Mouse (Mus musculus) cerebellum, adult 8-10 months (tissue): Measurements from ENCODE around the gene Diras2.

ENCODE experiments used
- DNase-seq: peaks from one replicate; pipeline ENCODE4 v3.0.0; 2022

The Diras2 gene

GRCm38 (mm10) chr13:52531121-52531520 lies at the start of gene Diras2:
Gene Diras2 (minus strand): TSS chr13:52531279.
- peak; percentile 50 for DNase-seq

DNA sequence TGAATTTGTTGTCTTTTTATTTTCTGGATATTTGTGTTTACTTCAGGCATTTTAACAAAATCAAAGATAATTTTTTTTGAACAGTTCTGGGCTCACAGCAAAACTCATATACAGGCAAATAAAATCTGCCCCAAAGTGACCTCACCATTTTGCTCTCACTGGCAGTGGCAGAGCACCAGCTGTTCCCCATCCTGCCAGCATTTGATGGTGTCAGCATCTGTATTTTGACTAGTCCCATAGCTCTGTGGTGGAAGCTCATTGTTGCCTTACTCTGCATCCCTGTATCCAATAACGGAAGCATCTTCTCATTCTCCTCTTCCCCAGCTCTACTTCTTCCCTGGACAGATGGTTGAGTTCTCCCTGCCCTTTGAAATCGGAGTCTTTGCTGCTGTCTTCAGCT lies 47.7 kb upstream of the Diras2 start:
- no peak for DNase-seq

DNA sequence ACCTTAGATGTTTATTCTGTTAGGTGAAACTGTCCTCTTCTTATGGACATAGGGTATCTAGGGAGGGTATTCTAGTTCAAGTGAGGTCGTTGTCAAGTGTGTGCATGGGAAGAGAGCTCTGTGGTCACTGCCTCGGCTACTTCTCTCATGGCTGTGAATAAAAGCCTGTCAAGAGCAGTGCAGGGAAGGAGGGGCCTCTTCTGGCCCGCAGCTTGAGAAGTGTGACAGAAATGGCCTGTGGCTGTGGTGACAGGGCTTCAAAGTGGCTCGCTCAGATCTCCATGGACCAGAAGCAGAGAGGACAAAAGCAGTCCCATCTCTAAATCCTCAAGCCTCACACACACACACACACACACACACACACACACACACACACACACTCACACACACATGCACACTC lies 46.9 kb upstream of the Diras2 start:
- DNase-seq = no peak

- no peak for DNase-seq
Observed at GRCm38 (mm10) chr13:52577326-52577920, 46.3 kb upstream of the Diras2 start.

GRCm38 (mm10) chr13:52576841-52577240 lies 45.8 kb upstream of the Diras2 start:
- DNase-seq = no peak

DNA sequence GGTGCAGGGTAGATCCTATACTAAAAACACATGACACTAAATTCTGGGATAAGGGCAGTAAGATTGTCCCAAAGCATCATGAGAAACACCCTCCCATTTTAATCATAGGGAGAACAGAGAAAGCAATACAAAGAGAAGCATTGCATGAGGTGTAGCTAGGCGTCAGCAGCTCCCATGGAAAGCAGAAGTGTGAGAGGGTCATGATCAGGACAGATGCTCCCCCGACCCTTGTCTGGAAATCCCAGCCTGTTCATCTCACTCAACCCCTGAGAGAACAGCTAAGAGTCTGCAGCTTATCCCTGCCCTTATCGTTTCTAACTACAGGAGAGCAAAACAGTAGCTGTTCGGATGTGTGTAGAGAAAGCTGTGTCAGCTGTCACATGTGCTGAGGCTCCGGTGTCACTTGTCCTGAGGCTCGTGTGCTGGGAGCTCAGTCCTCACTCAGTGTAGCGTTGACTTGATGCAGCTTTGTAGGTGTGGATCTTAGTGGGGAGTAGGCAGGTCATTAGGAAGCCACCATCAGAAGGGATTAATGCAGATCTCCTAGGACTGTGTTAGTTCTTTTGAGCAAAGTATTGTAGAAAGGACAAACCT lies 45.0 kb upstream of the Diras2 start:
- no peak for DNase-seq

DNA sequence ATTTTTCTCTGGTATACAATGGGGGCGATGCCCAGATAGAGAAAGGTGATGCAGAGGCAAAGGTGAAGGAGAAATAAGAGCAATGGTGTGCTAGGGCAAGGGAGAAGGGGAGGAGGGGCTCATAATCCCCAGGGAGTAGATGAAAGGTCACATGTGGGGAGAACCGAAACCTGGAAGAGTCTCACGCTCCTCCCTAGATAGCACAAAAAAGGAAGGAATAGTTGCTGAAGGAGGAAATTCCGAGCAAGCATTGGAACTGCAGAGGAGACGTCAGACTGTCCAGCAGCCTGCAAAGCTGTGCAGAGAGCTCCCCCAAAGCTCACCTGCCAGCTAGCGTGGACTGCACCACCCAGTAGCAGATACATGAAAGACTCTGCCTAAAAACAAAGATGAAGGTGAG lies 44.4 kb upstream of the Diras2 start:
- DNase-seq = no peak

- DNase-seq = no peak
Observed at GRCm38 (mm10) chr13:52574311-52574710, 43.2 kb upstream of the Diras2 start.

DNA sequence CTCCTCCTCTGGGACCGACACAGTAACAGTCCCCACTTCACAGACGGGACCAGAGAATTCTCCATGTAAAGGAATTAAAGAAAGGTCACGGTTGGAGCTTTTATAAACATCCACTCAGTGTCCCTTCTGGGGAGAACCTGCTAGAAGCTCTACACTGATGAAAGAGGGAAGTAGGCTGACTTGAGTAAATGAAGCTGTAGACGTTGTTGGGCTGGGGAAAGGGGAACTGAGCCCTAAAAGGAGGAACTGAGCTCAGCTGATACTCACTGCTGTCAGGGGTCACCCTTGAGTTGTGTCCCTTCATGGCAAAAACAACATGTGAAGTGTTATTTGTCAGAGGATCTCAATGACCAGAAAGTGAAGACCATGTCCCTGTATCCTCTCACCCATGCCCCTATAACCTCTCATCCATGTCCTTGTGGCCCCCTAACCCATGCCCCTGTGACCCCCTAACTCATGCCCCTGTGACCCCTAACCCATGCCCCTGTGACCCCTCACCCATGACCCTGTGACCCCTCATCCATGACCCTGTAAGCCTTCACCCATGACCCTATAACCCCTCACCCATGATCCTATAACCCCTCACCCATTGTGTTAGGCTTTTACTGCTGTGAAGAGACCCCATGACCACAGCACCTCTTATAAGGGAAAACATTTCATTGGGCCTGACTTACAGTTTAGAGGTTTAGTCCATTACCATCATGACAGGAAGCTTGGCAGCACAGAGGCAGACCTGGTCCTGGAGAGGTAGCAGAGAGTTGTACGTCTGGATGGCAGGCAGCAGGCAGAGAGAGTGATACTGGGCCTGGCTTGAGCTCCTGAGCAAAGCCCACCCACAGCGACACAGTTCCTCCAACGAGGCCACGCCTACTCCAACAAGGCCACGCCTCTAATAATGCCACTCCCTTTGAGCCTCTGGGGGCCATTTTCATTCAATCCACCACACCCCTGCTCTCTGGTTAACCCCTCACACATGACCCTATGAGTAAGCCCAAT lies 41.7 kb upstream of the Diras2 start:
- DNase-seq = no peak

DNA sequence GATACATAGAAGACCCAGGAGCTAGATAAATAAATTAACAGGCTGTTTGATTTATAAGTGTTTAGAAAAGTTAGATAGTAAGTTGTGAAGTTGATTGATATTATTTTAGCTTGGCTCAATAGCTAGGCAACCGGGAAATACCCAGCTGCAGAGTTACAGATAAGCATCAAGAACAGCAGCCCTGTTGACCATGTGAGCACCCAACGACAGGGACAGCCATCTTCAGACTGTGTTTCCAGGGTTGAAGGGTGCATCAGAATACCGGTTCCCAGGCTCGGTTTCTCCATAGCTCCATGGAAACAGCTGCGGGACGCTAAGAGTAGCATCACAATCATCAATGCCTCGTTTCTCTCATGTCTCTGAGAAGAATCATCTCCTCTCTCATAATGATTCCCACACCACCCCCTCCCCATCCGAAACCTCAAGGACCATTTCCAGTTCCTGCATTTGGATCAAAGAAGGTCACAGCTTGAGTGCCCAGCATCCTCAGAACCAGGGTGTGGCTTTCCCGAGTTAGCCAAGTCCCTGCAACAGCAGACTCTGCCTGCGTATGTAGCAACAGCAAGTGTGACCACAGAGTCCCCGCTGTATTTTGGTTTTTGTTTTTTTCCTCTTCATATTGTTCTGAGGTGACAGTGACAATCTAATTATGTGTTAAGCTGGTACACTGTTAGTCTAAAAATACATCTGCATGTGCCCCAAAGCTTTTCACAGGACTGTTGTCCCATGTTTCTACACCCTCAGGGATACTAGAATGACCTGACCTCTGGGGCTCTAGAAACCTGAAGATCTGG lies 40.7 kb upstream of the Diras2 start:
- no peak for DNase-seq

- DNase-seq = no peak
Observed at GRCm38 (mm10) chr13:52570276-52570675, 39.2 kb upstream of the Diras2 start.

- DNase-seq = no peak
Observed at GRCm38 (mm10) chr13:52569194-52569769, 38.2 kb upstream of the Diras2 start.

DNA sequence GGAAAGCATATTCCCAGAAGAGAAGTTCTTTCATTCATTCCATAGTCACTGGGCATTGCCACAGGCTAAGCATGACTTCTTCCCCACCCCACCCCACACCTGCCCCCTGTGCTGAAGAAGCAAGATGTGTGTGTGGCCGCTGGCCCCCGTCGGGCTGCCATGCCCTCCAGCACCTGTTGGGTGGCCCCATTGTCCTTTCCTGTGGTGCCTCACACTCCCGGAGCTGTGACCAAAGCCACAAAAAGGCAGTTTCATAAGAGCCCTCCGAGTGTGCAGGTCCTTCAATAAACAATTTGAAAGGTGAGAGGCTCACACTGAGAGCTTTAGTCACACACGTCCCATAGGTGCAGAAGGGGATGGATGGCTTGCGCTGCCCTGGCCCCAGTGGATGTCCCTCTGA lies 35.7 kb upstream of the Diras2 start:
- no peak for DNase-seq

DNA sequence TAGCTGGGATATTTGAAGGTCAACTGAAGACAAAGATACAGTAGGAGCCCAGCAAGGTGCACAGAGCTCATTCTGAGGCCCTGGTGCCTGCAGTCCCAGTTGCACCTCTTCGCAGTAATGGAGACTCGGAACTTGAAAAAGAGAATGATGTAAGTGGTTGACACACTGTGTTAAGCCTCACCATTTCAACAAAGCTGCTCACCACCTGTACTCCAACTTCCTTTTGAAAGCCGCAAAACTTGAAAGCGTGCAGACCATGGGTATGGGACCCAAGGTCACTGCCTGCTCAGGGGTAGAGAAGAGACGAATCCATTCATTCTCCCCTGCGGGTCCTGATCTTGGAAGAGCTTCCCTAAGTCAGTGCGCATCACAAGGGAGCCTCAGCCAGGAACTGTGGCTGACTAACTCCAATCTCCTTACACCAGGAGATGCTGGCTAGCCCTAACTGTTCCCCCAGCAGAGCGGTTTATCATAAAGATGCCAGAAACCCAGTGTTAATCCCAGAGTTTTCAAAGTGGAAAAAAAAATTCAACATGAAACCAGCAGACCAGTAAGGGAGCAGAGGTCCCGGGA lies 35.2 kb upstream of the Diras2 start:
- DNase-seq = no peak

DNA sequence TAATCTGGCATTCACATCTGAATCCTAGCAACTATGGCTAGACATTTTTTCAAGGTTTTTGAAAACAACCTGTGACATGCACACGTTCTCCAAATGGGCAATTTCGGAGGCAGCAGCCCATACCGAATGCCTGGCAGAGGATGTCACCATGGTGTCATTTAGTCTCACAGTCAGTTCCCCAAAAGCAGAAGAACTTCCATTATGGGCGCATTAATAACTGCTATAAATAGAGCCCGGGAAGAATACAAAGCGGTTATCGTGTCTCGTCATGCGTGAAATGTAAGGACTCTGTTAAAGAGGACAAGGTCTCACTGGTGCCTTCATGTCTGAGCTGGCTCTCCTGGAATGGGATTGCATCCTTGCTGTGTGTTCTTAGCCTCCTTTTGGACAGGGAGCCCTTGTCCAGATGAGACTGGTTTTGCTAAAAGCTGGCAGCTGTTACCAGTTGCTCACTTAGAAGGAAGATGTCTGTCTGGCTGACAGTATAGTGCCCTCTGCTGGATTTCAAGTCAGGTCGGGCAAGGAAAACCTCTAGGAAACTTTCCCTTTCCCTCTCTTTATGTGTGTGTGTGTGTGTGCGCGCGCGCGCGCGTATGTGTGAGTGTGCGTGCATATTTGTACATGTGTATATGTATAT lies 34.1 kb upstream of the Diras2 start:
- peak; percentile 7 for DNase-seq

DNA sequence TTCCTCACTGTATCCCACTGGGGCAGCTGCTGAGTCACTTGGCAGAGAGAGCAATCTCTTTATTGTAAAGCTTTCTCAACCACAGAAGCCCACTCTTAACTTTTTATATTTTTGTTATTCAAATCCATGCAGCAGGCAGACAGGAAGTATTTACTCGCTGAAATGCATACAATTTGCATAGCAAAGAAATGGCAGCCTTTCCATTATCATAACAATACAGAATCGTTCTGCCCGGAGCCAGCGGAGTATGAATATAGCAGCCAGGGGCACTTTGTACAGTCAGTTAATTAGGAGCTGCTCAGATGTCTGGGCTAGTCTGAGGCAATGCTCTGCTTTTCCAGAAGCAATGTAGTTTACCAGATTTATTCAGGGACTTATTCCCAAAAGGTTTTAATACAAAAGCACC lies 31.1 kb upstream of the Diras2 start:
- DNase-seq = no peak

- no peak for DNase-seq
Observed at GRCm38 (mm10) chr13:52561367-52562165, 30.5 kb upstream of the Diras2 start.

DNA sequence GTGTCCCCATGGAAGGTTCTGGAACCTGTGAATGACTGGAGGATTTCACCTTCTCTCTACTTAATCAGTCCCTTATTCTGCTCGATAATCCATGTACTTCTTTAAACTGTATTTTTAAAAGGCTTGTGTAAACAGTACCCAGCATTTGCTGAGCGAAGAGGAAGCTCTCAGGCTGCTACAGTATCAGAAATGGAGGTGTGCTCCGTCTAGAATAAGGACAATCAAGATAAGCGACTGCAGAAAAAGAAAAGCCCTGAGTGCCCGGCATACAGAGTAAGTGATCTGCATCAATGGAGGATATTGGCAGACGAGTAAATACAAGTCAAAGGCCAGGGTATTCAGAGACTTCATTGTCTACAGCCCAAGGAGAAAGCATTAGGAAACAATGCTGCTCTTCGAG lies 26.3 kb upstream of the Diras2 start:
- no peak for DNase-seq

DNA sequence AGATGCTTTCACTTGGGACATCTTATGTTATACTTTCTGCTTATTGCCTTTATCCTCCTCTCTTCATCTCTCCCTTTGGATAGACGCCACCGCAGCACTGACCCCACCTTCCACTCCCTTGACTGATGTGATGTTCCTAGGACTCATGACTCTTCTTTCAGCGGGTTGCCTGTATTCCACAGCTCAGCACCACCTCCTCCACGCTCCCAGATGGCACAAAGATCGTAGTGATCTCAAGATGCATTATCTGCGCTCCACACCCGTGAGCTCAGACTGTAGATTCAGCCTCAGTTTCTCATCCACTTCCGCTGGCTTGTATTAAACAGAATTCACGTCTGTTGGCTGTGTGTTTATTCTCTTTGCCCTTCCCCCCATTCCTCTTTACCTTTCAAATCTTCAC lies 23.6 kb upstream of the Diras2 start:
- DNase-seq = no peak

DNA sequence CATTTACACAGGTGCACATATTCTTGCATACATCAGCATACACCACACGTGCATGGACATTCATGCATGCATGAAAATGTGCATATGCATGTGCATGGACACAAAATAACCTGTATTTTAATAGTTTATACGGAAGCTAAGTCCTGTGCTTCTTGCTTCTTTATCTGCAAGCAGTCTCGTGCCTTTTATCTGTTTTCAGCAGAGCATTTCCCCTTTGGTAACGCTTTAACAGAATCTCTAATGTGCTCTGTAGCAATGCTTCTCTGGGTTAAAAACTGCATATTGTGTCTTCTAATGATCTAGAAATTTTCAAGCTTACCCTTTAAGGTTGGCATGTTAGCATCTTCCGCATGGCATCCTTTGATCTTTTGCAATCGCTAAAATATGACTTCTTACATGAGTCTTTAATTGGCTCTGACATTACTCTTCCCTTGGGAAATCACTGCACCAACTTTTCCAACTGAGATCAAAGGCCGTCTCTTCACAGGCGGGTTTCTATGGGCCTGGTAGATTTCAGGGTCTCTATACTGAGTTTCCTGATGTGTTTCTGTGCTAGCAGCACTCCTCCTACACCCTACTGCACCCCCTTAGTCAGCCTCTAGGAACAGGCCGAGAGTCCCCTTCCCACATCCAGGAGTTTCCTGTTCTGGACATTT lies 21.9 kb upstream of the Diras2 start:
- DNase-seq = no peak
